Mouse (Mus musculus) erythroblast, adult 5-6 weeks (primary cell): ENCODE measurements around the gene Lama4. TPM values are rescaled to one million over a fixed set of nuclear protein-coding genes. Genes with fewer than 3 reads are reported as not detected.

ENCODE experiments used
- ATAC-seq: replicated peaks from 2 replicates; pipeline ENCODE4 v1.8.0; 2016; ENCODE audit warnings: moderate number of reproducible peaks, mild to moderate bottlenecking, moderate TSS enrichment, inconsistent platforms; ENCODE audit not compliant: poor library complexity, low FRiP score, severe bottlenecking
- total RNA-seq, 2 experiments: library from RNA; stranded (forward) in 1 of 2; stranded (reverse) in 1 of 2; fragments of 150-400 nt in 1 of 2; fragments of 200-764, 138-1000 nt in 1 of 2; gene quantifications; 2 replicates each; pipeline versions ENCODE4 v1.2.3 to v1.2.4; 2015 to 2017; ENCODE audit warnings: low replicate concordance in 2 of 2

The Lama4 gene
- total RNA-seq, 2 experiments from 2014 or later = 0.60 TPM; not detected in 1

DNA sequence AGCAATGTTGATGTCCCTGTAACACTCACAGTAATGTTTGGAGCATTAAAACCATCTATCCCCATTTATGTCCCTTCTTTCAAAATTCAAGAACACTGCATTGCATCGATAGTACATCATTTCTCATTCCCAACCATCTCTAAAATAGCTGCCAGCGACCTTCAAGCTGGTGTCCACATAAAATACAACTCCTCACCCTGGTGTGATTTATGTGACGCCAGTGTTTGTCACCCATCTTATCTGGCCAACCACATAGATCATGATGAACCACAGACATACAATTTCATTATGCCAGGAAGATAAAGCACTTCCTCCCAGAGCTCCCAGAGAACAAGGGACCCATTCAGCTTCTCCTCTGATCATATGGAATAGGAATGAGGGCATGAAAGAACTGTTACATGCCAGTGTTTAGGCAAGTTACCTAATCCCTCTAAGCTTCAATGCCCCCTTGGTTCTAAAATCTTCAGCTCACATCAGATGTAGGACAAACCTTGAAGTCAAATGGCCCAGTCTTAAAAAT is 79.2 kb downstream of the Lama4 start:
- ATAC-seq = no peak

DNA sequence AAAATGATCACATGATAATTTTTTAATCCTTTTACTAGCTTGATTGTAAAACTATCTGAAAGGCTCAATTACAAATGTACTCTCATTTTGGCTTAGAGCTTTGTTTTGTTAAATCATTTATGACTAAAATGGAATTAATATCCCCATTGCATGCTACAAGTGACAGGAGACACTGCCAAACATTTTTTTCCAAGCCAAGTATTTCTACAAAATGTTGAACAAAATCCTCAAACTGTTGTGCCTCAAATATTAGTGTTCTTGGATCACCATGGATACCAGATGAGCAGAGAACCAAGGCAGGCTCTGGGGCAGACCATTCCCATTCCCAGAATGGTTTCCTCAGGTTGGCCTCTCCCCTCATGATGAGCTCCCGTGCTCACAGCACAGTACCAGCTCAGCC is 79.8 kb downstream of the Lama4 start:
- no peak for ATAC-seq

DNA sequence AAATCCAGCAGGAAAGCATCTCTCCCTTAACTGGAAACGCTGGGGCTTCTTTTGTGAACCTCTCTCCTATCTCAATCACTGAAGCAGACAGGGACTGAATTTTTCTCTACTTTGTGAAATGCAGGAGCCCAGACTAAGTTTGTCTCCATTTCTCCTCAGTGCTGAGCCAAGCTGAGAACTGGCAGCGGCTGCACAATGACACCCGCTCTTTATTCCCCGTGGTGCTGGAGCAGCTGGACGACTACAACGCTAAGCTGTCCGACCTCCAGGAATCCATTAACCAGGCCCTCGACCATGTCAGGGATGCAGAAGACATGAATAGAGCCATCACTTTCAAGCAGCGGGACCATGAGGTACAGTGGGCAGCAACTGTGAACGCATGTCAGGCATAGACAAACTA is 82.5 kb downstream of the Lama4 start:
- ATAC-seq = no peak

DNA sequence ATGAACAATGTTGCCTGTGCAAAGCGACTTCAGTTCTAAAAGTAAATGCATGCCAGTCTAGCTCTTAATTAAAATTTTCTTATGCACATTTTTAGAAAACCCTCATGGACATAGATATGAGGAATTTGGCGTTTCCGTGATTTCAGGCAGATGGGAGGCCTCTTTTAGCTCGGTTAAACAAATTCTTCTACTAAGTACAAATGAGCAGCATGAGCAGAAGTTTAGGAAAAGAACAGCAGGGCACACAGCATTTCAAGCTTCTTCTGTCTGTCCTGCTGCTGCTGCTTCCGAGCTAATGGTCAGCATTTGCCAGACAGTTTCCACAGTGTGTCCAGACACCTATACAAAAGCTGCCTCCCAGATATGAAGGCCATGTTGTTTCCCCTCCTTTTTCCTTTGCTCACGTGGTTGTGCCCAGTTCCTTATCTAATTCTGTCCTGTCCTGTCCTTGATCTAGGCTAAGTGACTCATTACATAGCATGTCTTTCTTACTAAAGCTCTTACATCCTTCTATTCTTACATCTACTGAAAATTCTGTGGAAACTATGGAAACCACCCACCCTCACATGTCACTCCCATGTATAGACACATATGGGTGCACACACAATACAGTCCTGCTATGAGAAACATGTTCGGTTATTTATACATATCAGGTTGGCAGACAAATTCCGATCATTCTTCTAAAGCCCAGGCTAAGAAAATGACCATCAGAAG is 84.4 kb downstream of the Lama4 start:
- no peak for ATAC-seq

DNA sequence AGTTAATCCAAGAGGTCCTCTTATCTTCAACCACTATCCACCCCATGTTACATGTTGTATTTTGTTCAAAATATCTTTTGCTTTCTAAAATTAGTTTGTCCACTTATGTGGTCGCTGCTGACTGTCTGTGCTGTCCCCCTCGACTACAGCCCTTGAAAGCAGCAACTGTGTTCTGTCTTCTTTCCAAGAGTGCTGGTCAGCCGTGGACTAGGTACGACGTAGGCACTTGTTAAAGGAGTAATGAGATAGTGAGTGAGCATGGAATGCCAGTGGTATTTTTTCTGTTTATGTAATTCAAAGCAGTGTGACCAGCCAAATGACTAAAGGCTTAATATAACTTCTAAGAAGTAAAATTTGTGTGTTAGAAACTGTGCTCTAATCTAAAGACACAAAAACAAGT is 90.7 kb downstream of the Lama4 start:
- ATAC-seq = no peak

DNA sequence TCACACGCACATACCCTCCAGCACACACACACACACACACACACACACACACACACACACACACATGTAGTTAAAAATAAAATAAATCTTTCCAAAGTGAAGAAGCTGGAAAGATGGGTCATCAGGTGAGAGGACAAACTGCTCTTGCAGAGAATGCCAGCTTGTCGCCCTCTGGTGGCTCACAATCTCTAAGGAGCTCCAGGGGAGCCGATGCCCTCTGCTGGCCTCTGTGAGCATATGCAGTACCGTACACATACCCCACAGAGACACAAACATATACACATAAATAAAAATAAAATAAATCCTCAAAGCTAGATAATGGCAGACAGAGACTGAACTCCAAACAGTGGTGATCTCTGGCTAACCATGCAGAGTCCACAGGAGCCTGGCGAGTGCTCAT is 99.4 kb downstream of the Lama4 start:
- no peak for ATAC-seq

DNA sequence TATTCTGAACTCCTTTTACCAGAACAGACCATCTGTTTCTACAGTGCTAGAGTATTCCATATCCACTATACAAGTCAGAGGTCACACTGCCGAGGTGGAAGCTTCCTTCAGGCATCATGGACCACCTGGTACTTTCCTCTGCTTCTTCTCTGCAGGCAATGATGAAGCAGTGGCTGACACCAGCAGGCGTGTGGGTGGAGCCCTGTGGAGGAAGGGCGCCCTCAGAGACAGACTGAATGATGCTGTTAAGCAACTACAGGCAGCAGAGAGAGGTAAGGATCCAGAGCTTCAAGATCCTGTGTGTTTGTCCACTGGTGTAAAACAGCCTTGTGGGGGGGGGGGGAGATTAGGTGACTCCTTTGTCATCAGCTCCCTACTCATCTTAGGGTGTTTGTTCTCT is 100.1 kb downstream of the Lama4 start:
- no peak for ATAC-seq

DNA sequence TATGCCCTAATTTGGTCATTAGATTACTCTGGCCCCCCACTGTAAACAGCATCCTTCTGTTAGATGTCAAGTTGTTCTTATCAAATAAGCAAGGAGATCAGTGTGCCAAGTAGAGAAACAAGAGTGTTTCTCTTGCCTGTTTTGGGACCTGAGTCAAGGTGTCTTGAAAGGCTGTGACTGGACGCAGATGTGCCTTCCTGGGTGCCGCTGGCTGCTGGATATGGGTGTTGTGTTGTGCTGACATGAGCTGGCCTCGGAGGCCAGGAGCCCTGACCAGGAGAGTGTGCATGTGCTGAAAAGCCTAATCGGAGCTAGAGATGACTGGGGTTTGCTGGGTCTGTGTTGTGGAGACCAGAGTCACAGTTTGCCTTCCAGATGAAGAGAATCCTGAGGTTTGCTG is 100.7 kb downstream of the Lama4 start:
- no peak for ATAC-seq

DNA sequence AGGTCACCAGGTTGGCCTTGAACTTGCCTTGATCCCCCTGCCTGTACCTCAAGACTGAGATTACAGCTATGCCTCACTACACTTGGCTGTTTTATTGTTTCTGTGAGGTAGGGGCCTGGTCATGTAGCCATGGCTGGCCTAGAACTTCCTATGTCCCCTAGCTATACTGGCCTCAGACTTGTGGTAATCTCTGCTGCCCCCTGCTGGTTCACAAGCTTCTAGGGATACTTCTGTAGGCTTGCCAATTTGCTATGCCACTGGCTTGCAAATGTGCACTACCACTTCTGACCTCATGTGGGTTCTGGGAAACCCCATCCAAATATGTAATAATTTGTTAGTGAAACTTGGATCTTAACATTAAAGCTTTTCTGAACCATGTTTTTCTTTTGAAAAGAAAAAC is 101.6 kb downstream of the Lama4 start:
- no peak for ATAC-seq

DNA sequence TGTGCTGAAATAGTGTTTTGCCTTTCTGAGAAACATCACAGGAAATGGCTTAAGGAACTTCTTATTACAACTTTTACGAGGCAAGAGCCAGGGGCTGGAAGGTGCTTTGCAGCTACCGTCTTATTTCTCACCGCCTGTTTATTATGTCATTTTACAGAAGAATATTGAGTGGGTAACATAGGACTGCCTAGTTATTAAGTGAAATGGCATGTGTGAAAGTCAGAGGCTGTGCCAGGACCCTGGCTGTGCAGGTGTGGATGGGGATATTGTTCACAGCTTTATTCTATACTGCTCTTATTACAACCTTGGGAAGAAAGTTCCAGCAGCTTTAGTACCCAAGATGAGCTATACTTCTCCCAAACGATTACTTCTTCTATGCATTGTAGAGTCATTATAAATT is 106.7 kb downstream of the Lama4 start:
- no peak for ATAC-seq

DNA sequence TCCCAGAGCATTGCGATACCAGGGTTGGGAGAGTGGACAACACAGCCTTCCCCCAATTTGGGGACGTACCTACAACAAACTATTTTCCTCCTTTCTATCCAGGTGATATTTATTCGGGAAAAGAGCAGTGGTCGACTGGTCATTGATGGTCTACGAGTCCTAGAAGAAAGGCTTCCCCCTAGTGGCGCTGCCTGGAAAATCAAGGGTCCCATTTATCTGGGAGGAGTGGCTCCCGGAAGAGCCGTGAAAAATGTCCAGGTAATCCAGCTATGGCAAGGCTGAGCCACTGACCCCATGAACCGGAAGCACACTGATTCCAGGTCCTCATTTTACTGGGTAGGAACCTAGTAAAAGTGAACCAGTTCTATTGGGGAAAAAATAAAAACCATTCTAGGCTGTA is 131.7 kb downstream of the Lama4 start:
- ATAC-seq = no peak

DNA sequence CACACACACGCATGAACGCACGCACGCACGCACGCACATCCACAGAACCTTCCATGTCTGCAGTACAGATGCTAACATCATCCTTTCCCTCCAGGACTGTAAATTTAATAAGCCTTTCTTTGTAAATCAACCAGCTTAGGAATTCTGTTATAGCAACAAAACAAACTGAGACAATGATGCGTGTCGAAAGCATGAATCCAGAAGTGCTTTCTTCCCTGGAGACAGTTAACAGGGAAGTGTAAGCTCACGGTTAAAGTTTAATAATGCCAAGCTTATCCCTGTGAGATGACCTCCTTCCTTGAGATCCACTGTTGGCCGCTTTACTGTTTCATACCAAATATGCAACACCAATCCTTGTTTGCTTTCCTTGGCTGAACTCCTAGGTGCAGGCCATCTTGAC is 133.4 kb downstream of the Lama4 start:
- no peak for ATAC-seq

DNA sequence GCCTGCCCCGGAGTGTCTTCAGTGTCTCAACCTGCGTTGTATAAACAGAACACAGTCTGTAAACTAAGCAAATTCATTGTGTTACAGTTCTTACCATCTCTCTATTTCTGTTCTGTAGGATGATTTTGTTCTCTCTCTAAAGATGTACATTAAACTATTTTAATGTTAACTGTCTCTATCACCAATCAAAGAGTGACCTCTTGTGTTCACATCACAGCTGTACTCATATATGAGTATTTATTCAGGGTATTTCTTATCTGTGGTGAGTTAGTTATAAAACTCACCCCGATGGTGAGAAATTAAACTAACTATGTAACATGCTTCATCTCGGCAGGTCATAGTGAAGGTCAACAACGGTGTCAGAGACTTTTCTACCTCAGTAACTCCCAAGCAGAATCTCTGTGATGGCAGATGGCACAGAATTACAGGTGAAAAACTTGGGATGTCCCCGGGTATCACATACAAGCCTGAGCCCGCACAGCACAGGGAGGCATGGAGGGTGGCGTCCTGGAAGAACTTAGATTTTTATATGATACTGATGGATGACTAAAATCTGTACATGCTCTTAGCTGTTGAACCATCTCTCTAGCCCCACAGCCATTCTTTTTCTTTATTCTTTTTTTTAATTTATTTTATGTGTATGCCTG is 139.6 kb downstream of the Lama4 start:
- ATAC-seq = no peak

DNA sequence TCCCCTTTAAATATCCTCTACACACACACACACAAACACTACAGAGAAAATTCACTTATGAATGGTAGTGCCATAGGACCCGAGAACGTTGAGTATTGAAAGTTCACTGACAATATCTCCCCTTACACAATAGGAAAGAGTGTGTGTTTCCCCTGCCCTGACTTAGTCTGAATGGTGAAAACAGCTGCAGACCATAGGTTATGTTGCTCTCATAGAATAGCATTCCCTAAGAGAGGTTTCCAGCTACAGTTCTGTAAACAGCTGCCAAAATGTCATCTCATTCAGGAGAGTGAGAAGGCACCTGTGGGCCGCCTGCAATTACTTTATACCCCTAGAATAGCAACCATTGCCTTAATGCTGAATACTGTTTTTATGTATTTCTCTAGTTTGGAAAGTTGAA is 141.1 kb downstream of the Lama4 start:
- no peak for ATAC-seq

DNA sequence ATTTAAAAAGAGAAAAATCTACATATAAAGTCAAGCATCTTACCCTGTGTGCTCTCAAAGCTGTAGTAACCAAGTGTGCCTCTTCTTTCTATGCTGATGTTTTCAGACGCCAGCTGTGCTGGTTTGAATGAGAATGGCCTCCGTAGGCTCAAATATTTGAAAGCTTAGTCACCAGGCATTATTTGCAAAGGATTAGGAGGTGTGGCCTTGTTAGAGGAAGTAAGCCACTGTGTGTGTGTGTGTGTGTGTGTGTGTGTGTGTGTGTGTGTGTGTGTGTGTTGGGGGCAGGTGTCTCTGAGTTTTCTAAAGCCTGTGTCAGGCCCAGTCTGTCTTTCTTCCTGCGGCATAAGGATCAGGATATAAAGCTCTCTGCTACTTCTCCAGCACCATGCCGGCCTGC is 141.6 kb downstream of the Lama4 start:
- ATAC-seq = no peak

DNA sequence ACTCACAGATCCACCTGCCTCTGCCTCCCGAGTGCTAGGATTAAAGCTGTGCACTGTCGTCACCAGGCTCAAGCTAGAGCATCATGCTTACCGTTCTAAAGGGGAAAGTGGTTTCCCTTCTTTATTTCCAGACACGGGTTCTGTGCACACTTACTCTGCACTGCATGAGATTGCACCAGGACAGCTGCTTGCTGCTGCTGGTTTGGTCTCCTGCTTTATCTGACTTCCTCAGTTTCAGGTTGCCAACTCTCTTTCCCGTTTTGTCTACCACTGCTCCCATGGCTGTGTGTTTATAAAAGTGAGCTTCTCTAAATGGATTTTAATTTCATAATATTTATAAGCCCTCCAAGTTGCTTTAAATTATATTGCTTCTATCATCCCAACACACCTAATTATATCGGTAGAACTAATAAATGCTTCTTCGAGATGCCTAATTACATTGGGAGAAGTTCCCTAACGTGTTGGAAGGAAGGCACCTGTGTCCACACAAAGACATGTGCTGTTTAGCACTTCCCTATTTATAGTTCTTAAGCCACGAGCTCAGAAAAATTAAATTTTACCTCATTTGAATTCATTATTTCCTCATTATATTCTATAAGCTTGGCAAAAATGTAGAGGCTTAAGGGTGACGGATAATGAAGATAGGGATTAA is 143.6 kb downstream of the Lama4 start:
- no peak for ATAC-seq

DNA sequence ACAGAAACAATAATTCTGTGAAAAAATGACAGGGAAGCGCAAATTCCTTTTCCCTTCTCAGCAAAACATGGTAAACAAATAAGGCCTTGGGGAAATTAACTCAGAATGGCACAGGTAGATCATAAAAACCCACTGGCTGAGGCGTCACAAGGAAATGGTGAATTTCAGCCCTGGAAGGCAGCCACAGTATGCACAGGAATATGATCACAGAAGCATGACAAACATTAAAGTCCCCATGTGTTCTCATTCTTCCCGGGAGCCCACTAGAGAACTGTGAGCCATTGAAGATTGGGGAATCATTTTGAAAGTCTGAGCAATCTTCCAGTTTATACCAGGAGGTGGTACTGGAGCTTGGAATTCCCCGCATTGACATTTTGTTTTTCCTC is 144.2 kb downstream of the Lama4 start:
- ATAC-seq = no peak

DNA sequence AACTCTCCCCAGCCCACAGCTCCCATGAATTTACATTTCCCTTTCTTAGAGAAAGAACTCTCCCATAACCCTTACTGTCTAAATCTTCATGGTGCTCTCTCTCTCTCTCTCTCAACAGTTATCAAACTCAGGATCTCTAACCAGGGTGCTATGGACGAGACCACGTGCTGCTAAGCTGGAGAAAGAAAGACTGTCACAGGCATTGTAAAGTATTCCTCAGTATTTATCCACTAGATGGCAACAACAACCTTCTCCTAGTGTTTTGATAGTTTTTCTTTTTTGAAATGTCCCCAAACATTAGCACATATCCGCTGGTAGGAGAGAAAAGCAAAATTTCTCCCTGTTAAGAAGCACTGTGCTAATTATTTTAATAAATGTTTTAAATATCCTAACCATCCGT is 156.1 kb downstream of the Lama4 start:
- no peak for ATAC-seq

DNA sequence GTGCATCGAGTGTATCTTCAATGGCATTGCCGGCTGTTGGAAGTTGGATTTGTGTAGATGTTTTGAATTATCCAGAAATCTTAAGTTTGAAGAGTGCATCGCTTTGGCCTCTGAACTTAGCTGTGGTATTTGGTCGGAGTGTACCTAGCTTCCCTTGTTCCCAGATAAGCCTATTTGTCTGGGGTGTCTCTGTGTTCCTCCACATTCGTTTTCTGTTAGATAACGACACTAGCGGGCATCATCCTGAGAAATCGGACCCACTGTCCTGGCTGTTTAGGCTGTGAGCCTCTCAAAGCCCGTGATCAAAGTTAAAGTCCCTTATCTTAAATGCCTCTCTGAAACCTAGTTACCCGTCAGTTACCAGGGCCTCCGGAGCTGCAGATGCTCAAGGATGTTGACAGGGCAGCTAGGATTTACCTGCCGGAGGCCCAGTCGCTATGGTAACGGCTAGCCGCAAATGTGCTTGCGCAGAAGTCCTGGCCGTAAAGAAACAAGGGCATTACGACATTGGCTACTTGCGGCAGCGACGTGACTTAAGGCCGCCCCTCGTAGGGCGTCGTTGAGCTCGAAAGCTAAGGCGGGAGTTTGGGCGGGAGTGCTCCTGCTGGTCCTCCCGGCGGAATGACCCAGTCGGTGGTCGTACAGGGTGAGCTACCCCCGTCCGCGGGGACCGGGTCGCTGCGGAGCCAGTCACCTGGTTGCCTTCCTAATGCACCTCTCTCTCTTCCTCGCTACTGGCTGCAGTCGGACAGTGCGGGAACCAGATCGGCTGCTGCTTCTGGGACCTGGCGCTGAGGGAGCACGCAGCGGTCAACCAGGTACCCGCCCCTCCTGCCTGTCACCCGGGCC is 168.4 kb downstream of the Lama4 start, which contains the start of the genes Fam229b and Tube1:
Fam229b (minus strand) TSS at position 453 of the 849 bp plus-strand sequence.
Tube1 (plus strand) TSS at position 515 of the 849 bp plus-strand sequence.
- peak; percentile 93 for ATAC-seq

DNA sequence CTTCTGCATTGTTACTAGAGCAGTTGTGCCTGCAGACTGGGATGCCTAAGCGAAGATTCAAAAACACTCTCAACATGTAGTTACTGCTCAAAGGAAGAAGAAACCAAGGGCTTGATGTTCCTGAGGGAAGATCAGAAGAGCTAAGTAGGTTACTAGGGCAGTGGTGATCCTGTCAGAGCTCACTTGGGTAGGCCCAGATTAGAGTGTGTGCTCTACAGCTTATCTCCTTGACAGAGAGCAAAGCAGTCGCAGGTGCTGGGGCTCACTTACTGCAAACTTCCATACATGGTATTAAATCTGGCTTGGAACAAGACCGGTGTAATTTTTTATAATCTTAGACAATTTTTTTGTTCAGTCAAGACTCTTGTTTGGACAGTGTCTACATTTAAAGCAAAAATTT is 172.5 kb downstream of the Lama4 start:
- no peak for ATAC-seq
